Mouse (Mus musculus): ENCODE data around the gene Gm21454.
"Not testable (repeated sequence)": the region's sequence is repeated elsewhere in the genome, so short reads cannot be mapped to it uniquely, and the experiment has no call there.

The Gm21454 gene

DNA sequence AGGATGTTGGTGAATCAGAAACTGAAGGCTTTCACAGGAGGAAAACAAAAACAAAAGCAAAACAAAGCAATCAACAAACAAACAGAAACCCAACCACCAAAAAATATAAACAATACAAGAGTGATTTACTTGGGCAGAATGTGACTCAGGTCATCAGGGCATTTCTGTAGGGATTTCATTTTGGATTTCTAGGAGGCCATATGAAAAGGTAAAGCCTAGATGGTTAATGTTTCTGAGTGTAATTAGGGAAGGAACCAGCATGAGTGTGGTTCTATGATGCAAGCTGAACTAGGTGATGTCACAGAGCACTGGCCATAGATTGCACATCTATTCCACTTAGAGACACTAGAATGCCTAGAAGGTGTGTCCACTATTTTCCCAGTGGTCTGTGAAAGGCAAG, at the start of gene Gm21454, which contains the start of gene Gm21440:
Gm21454 (plus strand) TSS at position 352 of the 400 bp plus-strand sequence.
Gm21440 (plus strand) TSS at position 301 of the 400 bp plus-strand sequence.
- DNase-seq: not testable (repeated sequence)

DNA sequence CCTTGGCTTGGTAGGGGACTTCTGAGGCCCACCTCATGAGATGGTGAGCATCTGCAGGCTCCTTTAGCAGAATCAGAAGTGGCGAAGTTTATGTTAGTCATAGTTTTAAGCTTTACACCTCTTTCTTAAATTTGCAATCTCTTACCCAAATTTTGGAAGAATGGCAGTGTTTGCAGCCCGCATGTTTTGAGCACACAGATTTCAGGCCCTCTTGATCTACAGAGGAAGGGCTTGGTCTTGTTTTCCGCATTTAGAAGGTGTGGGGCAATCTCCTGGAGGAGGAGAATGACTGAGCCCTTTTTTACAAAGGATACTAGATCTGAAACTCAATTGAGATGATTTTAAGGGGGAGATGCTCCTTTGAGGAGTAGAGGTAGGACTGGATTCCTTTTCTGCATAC, 28.4 kb upstream of the Gm21454 start, which contains the start of gene Gm21828:
Gm21828 (minus strand) TSS at position 101 of the 400 bp plus-strand sequence.
- DNase-seq: not testable (repeated sequence)

DNA sequence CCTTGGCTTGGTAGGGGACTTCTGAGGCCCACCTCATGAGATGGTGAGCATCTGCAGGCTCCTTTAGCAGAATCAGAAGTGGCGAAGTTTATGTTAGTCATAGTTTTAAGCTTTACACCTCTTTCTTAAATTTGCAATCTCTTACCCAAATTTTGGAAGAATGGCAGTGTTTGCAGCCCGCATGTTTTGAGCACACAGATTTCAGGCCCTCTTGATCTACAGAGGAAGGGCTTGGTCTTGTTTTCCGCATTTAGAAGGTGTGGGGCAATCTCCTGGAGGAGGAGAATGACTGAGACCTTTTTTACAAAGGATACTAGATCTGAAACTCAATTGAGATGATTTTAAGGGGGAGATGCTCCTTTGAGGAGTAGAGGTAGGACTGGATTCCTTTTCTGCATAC, 96.7 kb downstream of the Gm21454 start, which contains the start of gene Gm21725:
Gm21725 (minus strand) TSS at position 101 of the 400 bp plus-strand sequence.
- not testable (repeated sequence) for DNase-seq
